Mouse (Mus musculus) urinary bladder, postnatal 14 days (tissue): ENCODE results near the gene Smc4.

Experiments used
- DNase-seq: peaks from one replicate; pipeline ENCODE4 v3.0.0; 2021; ENCODE audit warnings: low spot score

Gene Smc4

DNA sequence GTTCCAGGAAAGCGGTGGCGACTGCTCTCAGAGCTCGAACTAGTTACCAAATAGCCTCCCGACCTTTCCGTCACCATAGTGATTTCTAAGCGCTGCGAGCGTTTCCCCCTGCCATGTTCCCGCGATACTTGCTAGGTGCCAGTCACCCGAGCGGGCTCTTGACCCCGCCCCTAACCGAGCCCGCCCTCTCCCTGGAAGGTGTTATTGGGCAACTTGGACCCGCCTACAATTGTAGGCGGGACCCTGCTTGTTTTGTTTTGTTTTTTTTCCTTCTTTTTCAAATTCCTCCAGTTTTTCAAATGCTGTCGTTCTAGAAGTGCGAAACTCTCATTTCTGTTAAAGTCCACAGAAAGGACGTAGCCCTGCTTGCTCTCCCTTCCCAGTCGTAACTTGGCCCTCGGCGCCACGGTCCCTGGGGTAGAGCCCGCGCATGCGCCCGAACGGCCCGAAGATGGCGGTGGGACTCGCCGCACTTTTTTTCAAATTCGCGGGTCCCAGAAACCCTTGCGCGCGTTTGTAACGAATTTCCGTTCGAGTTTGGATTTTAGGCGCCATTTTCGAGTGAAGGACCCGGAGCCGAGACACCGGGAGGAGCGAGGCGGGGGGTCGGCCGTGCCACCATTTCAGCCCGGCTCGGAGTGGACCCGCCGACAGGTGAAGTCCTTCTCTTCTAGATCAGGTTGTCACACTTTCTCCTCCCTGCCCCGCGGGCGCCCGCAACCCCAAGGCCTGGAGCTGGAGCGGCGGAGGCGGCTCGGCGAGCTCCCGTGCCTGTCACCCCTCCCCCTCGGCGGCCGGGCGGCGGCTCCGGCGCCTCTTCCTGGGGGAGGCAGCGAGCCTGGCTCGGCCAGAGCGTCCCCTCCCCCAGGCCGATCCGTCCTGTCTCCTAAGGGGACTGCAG, at the start of gene Smc4, which contains the start of gene Ift80:
TSS of gene Smc4 (plus strand) at position 302 of the 901 bp plus-strand sequence.
TSS of gene Ift80 (minus strand) at position 134 of the 901 bp plus-strand sequence.
- peak; percentile 95 for DNase-seq

DNA sequence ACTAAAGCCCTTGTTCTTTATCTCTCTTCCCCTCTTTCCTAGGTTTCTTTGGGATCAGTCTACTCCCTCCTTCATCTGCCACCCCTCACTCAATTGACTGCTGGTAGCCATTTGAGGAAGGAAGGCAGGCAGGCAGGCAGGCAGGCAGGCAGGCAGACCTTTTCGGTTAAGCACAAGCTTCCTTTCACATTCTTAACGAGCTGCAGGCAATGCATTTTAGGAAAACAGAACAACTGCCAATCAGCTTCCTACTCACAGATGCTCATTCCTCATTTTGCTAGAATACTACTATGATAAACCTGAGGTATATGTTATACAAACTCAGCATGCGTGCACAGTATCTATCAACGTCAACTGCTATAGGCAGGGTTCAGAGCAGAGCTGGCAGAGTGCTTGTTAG, 48.1 kb upstream of the Smc4 start:
- no peak for DNase-seq

DNA sequence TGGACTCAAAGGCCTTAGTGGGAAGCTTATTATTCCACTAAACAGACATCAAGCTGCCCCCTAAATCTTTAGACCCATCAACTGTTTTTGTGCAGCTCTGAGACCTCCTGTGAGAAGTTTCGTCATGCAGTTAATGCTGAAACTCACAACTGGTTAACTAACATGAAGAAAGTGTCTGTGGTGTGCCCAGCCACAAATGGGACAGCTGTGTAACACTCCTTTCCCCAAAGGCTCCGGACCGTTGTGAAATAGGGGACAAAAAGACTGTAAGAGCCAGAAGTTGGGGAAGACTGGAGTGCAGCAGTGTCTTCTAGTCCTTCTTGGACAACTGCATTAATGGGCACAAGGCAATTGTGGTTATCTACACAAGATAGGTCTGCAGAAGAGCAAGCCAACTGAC, 47.1 kb upstream of the Smc4 start:
- no peak for DNase-seq

DNA sequence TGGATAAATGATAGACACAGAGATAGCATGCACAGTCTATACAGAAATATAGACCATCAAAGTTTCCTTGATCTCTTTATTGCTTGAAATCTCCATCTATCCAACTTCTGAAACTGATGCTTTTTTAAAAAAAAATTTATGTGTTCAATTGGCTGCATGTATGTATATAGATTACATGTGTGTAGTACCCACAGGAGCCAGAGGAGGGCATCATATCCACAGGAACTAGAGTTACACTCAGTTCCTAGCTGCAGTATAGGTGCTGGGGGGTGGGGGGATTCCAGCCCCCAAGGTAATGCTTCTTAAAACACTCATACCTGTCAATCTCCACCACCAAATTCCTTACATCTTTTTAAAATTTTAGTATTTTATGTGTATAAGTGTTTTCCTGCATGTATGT, 39.9 kb upstream of the Smc4 start:
- no peak for DNase-seq

DNA sequence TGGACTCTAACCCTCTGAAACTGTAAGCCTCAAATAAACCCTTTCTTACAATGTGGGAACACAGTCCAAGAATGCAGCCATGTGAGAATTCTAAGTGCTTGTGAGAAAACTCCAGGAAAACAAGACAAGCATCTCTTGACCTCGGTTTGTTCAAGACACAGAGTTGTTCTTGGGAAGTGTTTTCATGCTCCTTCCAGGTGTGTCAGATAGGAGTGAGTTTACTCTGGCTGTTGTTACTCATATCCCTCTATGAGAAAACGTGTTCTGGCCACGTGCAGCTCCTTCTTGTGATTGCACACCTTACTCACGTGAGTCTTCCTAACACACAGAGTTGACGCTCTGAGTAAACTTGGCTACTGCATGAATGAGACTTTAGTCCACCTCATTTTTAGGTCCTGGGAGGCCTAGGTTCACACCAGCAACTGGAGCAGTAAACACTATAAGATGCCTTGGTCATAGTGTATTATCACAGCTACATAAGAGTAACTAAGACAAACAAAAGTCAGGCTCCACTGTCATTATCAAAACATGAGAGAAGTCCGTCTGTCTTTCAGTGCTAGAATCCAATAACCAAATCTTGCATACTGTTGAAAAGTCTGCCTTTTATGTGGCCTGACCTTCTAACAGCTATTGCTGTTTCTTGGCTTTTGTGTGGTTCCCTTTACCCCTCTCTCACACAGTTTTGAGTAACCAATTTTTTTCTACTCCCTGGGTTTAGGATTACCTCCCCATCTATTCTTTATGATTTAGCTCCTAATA, 37.8 kb upstream of the Smc4 start:
- DNase-seq = no peak

DNA sequence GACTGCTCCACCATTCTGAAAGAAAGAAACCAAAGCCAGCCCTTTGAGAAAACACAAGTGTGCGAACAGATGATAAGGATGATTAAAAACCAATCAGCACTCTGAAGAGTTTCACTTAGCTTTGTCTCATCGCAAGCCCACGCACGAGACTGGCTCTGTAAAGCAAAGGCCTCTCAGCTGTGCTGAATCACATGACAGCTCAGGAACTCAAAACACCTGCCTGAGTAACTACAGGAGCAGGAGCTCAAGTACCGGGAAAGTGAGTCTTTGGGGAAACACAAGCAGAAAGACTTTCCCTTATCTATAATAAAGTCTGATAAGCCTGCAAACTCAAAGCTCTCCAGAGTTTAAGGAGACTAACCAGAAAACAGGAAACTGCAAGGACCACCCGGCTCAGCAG, 37.1 kb upstream of the Smc4 start:
- no peak for DNase-seq

DNA sequence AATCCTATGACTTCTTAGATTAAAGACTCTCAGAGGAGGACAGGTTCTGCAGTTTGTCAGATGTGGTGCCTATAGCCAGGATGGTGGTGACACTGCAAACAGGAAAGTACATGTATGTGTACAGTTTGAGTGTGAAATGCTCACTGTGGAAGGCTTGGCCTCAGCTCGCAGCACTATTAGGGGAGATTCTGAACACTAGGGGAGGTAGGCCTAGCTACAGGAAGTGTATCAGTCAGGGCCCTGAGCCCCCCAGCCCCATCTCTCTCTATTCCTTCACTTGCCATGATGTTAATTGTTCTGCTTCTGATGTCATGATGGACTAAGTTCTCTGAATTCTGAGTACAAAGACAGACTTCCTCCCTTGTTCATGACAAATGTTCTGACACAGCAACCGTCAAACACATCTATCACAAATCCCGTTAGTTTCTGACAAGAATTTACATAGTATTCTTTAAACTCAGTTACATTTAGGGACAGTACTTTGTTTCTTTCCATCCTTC, 35.4 kb upstream of the Smc4 start:
- no peak for DNase-seq

DNA sequence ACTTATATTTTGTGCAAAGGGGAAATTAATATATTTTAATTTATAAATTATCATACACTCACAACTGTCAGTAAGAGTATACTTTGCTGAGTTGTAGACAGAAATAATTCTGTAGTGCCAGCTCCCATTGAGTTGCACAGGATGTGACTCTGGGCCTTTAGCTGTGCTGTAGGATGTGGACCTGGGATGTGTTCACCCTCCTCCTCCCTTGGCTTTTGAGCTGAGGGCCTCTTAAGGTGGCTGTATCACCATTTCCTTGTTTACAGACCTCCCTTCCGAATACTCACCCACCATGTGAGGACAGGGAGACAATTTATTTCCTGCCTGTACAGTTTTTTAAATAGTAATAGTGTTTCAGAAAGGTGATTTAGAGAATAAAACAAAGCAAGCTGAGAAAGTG, 31.0 kb upstream of the Smc4 start:
- DNase-seq = no peak

DNA sequence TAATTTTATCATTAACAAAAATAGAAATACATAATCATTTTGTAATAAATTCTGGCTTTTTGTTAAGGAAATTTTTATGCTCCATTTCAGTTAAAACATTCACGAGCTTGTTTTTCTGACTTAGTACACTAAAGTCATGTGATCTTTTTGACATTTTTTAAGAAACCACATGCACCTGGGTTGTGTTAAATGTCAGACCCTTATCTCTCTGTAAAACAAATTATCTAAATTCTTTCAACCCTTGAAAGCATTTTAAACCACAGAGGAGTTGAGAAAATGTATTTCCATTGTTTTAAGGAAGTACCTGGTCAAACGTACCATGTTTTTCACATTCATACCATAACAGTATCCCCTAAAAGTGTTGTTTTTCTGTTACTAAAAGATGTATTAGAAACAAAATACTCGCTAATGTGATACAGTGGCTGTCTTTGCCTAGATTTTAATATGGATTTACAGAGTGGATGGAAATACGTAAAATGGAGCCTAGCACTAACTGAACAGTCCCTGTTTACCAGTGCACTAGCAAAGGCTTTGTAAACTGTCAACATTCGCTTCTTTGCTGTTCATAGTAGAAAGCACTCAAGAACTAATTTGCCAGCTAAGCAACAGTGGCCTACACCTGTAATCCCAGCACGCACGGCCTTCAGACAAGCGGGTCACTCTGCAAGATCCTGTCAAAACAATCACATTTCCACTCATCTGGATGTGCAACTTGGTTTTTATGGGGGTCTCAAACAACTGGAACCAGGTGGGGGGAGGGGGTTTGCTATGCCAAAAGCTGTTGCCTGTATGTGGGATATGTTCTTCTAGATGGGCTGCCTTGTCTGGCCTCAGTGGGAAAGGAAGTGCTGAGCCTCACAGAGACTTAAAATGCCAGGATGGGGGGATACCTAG, 29.7 kb upstream of the Smc4 start:
- DNase-seq = no peak

DNA sequence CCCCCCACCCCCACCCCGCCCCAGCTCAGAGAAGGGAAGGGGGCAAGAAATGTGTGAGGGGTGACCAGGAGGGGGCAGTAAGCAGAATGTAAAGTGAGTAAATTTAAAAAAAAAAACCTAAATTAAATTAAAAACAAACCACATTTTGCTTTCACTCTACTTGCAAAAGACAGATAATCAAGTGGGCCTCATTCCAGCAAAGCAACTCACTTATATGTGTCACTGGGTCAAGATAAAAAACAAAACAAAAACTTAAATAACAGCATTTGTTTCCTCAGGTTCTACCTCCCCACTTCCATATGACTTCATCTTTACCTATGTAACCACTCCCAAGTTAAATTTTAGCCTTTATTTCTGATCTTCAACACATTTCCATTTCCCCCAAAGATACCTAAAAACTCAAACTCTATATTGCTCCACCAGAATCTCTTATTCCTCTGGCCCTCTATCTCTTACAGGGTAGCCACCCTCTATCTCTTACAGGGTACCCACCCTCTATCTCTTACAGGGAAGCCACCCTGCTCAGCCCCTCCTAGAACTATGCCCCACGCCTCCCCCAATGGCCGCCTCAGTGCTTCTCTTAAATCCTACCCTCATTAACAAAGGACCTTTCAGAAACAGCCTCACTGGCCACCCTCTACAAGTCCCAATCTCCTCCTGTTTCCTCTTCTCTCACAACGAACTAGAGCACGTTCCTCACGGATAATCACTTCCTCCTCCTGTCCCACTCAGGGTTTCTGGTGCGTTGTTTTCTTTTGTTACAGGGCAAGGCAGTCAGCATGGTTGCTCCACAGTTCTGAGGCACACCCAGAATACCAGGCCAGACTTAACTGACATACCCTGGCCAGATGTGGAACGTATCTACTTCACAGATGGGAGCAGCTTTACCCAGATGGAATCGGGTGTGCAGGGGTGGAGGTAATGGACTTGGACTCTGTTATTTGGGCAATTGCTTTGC, 28.7 kb upstream of the Smc4 start:
- no peak for DNase-seq

DNA sequence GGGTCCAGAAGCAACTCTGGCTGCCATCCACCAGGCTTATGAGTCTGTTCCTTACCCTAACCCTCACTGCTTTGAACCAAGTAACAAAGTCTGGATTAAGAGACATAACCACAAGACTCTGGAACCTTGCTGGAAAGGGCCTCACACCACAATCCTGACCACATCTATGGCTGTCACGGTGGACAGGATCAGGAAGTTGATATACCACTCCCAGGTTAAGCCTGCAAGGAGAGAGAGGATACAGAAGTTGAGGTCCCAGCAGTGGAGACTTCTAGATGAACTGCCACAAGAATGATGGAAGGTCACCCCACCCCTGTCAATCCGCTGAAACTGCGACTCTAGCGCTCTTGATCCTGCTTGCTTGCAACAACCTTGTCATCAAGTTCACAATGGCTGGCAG, 26.8 kb upstream of the Smc4 start:
- DNase-seq = no peak

DNA sequence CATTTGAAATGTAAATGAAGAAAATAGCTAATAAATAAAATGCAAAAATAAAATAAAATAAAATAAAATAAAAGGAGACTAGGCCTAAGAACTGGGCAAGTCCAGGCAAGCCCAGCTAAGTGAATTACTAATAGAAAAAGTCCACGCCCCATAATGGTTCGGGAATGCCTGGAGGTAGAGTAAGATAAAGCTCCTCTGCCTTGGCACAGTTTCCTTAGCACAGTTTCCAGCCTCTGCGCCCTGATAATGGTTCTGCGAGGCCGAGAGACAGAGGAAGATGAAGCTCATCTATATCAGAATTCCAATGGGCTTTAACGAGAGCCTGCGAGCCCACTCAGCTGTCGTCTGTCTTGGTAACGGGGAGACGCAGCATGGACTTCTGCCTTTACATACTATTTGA, 25.4 kb upstream of the Smc4 start:
- DNase-seq = no peak

DNA sequence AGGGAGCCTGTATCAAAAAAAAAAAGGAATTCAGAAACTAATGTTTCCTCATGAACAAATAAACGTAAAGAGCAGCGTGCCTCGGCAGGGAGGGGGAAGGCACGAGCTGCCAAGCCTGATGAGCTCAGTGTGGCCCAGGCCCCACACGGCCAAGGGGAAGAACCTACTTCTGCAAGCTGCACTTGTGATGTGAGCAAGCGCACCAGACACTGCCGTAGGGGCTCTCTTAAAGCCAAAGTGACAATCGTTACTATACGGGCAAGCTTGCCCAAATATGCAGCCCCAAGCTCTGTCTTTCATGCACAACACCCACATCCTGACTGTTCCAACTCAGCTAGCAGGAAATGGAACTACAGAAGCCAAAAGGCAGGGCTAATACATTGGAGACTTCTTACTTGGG, 23.6 kb upstream of the Smc4 start:
- DNase-seq = no peak

DNA sequence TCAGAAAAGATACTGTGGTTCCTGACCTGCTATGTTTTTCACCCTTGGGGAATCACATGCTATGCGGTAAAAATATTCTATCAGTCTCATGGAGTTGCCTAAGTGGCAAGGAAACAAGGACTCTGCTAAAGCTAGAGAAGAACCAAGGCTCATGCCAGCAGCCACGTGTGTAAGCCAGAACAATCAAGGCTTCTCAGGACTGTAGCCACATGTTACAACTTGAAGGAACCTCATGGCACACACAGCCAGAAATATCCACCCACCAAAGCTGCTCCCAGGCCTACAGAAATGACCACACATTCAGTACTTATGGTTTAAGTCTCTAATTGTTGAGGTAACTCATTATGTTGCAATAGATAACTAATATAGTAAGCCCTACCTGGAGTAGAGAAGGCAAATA, 18.0 kb upstream of the Smc4 start:
- no peak for DNase-seq

DNA sequence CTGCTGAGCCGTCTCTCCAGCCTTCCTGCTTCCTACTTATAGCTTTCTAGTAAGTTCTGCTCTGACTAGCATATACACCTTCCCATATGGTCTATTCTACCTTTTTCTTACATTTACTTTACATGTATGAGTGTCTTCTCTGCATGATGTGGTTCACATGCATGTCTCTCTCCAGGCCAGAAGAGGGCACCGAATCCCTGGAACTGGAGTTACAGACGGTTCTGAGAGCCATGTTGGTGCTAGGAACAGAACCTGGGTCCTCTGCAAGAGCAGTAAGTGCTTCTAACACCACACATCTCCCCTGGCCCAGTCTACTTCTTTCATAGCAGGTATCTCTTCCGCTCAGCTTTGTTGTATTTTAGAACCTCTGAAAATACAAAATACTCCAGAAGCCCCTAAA, 1.8 kb upstream of the Smc4 start:
- no peak for DNase-seq

DNA sequence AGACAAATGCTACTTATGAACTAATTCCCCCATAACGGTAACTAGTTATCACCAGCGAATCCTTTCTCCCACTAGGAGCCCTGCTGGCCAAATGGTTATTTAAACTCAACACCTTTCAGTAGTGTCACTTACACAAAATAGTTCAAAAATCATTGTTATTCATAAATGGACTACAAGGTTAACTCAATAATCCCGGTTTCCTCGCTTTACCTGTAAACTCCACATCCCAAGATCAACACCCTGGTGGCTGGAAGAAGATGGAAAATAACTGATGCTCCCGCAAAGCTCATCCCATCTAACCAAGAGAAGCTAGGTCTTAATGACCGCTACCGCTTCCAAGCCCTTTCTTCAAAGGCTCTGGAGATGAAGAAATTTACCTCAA, 492 bp upstream of the Smc4 start:
- no peak for DNase-seq

DNA sequence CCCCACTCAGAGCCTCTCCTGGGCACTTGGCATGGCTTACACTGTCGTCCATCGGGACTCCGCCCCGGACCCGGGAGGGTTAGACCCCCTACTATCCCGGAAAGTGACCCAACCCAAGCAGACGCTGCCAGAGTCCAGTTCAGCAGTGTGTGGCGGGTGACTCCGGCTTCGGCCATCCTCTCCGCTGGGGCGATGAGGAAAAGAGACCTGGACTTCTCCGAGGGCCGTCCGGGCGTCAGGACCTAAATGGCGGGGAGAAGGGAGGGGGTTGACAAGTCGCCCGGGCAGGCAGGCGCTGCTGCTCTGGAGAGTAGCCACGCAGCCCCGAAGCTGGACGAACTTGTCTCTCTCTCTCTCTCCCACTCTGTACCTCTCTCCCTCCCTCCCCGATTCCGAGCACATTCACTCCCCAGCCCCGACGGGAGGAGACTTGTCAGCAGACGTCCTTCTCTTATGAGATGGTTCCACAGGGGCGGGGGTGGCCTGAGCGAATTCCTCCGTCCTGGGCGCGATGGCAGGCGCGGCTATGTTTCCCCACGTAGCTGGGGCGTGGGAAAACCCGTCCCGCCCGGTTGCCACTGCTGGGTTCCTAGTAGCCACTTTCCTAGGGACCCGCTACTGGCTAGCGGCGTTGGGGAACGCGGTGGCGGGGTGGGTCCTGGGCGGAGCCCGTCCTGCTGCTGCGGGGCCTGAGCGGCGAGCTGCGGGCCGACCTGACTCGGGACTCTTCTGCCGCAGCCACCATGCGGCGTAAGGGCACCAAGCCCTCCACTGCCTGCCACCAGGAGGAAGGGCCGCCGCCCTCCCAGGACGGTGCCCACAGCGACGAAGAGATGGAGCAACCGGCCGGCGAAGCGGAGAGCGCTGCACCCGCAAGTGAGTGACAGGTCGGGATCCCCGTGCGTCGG, 1.1 kb downstream of the Smc4 start:
- DNase-seq = peak; percentile 42

DNA sequence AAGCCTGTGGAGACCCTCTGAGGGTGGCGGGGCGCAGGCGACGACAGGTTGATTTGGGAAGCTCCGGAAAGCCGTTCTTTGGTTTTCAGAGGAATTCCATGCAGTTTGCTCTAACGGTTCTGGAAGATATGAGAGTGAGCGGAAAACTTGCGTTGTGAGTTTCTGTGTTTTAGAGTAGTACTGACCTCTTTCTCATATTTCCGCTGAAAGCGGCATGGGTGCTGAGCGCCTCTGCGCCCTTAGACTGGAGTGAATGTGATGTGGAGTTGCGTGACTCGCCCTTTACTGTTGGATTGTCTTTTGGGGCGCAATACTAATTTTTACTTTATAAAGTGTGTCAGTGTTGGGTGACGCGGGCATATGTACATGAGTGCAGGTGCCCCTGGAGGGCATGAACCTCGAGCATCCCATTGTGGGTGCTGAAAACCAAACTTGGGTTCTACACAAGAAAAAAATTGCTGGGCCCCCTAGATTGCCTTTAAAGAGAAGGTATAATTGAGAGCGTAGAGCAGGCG, 1.8 kb downstream of the Smc4 start:
- no peak for DNase-seq

DNA sequence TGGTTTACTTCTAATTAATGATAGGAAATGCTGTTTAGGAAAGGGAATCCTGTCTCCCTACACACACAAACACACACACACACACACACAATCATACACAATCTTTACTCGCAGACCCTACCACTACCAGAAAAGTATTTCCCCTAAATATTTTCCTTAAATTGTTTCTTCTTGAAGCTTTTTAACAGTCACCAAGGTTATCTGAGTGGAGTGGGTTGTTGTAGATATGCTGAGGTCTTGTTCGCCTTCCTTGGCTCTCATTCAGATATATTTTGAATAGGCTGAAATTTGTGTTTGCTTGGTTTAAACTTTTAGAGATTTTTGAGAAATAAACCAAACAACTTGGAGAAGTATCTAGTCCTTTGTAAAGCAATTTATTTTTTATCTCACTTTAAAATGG, 4.3 kb downstream of the Smc4 start:
- no peak for DNase-seq

DNA sequence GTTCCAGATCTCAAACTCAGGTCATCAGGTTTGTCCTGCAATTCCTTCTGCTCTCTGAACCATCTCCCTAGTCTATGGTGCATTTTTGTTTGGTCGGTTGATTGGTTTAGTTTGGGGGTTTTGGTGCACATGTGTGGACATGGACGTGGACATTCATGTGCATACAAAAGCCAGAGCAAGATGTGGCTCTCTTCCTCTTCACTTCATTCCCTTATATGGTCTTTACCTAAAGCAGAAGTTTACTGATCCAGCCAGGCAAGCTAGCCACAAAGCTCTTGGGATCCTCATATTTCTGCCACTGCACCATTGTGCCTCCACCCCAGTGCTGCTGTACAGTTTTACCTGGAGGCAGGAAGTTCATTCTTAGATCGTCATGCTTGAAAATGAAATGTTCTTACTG, 12.6 kb downstream of the Smc4 start:
- DNase-seq = no peak
